Mouse (Mus musculus): ENCODE data around the gene Vmn2r124. TPM values are rescaled to one million over a fixed set of nuclear protein-coding genes. Genes with fewer than 3 reads are reported as not detected.
"Not testable (repeated sequence)": the region's sequence is repeated elsewhere in the genome, so short reads cannot be mapped to it uniquely, and the experiment has no call there.

Gene Vmn2r124
- total RNA-seq (2015; ENCODE audit: low replicate concordance): not detected in 2 replicates
- total RNA-seq (2017; ENCODE audit: low replicate concordance): not detected in 2 replicates

DNA sequence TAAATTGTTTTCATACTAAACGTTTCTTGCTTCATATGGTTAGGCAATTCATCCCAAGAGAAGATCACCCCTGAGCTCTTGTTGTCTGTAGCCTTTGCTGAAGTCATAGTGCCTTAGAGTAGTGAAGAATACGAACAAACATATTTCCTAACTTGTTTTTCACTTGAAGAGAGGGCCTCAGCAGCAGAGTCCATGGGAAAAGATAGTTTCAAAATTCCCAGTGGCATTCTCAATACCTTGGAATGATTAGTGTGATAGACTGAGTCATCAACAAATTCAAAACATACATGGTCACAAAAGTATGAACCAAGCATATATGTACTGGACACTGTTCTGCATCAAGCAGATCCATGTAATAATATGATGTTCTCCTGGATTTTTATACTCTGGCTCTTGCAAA, at the start of gene Vmn2r124:
Vmn2r124 (plus strand) TSS at position 301 of the 400 bp plus-strand sequence.
- no peak for ATAC-seq (replicated peaks; ENCODE audit: low FRiP score, poor library complexity, severe bottlenecking)

DNA sequence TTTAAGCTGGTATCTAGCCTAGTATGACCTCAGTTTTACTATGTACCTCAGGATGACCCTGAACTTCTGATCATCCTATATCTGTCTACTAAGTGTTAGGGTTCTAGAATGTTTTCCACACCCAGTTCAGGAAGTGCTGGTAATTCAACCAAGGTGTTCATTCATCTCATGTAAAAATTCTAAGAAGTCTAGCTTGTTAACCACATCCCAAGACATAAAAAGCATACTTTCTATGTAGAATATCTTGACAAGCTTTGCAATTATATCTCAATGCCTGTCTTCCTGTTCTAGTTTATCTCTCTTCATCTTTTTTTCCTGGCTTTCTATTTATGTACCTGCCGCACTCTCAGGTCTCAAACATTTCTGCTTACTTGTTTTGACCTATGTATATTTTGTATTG, 44.5 kb upstream of the Vmn2r124 start:
- no peak for ATAC-seq (replicated peaks; ENCODE audit: low FRiP score, poor library complexity, severe bottlenecking)

DNA sequence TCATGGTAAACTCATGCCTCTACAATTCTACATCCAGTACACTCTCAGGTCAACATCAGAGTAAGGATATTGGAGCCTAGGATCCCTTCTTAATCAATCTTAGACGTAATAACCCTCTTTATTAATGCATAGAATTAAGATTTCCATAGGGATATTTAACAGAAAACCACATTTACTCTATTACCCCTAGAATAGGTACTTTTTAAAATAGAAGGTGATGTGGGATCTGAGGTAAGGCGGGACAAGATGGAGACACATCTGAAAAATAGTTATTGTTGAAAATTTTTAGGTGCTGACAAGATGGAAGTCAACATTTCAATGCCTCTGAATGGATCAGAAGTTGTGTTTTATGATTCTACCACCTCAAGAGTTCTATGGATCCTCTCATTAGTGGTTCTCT, 27.8 kb upstream of the Vmn2r124 start, which contains the start of gene Fpr-rs4:
Fpr-rs4 (plus strand) TSS at position 301 of the 400 bp plus-strand sequence.
- ATAC-seq (replicated peaks; ENCODE audit: low FRiP score, poor library complexity, severe bottlenecking): no peak

DNA sequence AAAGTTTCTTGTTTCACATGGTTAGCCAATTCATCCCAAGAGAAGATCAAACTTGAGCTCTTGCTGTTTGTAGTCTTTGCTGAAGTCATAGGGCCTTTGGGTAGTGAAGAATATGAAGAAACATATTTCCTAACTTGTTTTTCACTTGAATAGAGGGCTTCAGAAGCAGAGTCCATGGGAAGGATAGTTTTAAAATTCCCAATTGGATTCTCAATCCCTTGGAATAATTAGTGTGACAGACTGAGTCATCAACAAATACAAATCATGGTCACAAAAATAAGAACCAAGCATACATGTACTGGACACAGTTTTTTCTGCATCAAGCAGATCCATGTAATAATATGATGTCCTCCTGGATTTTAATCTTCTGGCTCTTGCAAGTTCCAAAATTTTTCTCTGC, 35.5 kb downstream of the Vmn2r124 start, which contains the start of gene Vmn2r91:
Vmn2r91 (plus strand) TSS at position 301 of the 400 bp plus-strand sequence.
- ATAC-seq (replicated peaks; ENCODE audit: low FRiP score, poor library complexity, severe bottlenecking): not testable (repeated sequence)

DNA sequence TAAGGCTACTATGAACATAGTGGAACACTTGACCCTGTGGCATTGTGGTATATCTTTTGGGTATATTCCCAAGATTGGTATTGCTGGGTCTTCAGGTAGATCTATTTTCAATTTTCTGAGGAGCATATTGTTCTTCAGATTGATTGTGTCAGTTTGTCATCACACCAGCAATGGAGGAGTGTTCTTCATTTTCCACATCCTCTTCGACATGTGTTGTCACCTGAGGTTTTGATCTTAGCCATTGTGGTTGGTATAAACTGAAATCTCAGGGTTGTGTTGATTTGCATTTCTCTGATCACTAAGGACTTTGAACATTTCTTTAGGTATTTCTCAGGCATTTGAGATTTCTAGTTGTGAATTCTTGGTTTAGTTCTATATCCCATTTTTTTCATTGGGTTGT, 46.4 kb downstream of the Vmn2r124 start:
- ATAC-seq (replicated peaks; ENCODE audit: low FRiP score, poor library complexity, severe bottlenecking): not testable (repeated sequence)

DNA sequence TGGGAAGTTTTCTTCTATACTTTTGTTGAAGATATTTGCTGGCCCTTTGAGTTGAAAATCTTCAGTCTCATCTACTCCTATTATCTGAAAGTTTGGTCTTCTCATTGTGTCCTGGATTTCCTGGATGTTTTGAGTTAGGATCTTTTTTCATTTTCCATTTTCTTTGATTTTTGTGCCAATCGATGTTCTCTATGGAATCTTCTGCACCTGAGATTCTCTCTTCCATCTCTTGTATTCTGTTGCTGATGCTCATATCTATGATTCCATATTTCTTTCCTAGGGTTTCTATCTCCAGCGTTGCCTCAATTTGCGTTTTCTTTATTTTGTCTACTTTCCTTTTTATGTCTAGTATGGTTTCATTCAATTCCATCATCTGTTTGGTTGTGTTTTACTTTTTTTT, 53.0 kb downstream of the Vmn2r124 start:
- ATAC-seq (replicated peaks; ENCODE audit: low FRiP score, poor library complexity, severe bottlenecking): not testable (repeated sequence)

Other genes starting within 250 kb of the Vmn2r124 start
- not detected in 2 replicates for gene Spaca6, start 222.3 kb upstream of the Vmn2r124 start, total RNA-seq (2015; ENCODE audit: low replicate concordance)
- not detected in 2 replicates for gene Spaca6, start 222.3 kb upstream of the Vmn2r124 start, total RNA-seq (2017; ENCODE audit: low replicate concordance)
- not detected in 2 replicates for gene Has1, start 194.2 kb upstream of the Vmn2r124 start, total RNA-seq (2015; ENCODE audit: low replicate concordance)
- not detected in 2 replicates for gene Has1, start 194.2 kb upstream of the Vmn2r124 start, total RNA-seq (2017; ENCODE audit: low replicate concordance)
- 5.0 and 13.4 TPM in 2 replicates for gene Fpr1, start 165.5 kb upstream of the Vmn2r124 start, total RNA-seq (2015; ENCODE audit: low replicate concordance)
- gene Fpr1, start 165.5 kb upstream of the Vmn2r124 start, total RNA-seq (2017; ENCODE audit: low replicate concordance): 4.5 and 9.2 TPM in 2 replicates
- 63.3 and 73.2 TPM in 2 replicates for gene Fpr2, start 161.6 kb upstream of the Vmn2r124 start, total RNA-seq (2015; ENCODE audit: low replicate concordance)
- 4.9 and 13.5 TPM in 2 replicates for gene Fpr2, start 161.6 kb upstream of the Vmn2r124 start, total RNA-seq (2017; ENCODE audit: low replicate concordance)
- not detected in 2 replicates for gene Fpr3, start 161.6 kb upstream of the Vmn2r124 start, total RNA-seq (2015; ENCODE audit: low replicate concordance)
- not detected in 2 replicates for gene Fpr3, start 161.6 kb upstream of the Vmn2r124 start, total RNA-seq (2017; ENCODE audit: low replicate concordance)
- not detected in 2 replicates for gene Fpr-rs4, start 27.7 kb upstream of the Vmn2r124 start, total RNA-seq (2015; ENCODE audit: low replicate concordance)
- gene Fpr-rs4, start 27.7 kb upstream of the Vmn2r124 start, total RNA-seq (2017; ENCODE audit: low replicate concordance): not detected in 2 replicates
- not detected in 2 replicates for gene Vmn2r91, start 35.6 kb downstream of the Vmn2r124 start, total RNA-seq (2015; ENCODE audit: low replicate concordance)
- gene Vmn2r91, start 35.6 kb downstream of the Vmn2r124 start, total RNA-seq (2017; ENCODE audit: low replicate concordance): not detected in 2 replicates
- gene Vmn2r92, start 102.5 kb downstream of the Vmn2r124 start, total RNA-seq (2015; ENCODE audit: low replicate concordance): not detected in 2 replicates
- not detected in 2 replicates for gene Vmn2r92, start 102.5 kb downstream of the Vmn2r124 start, total RNA-seq (2017; ENCODE audit: low replicate concordance)
- gene Vmn2r94, start 228.3 kb downstream of the Vmn2r124 start, total RNA-seq (2015; ENCODE audit: low replicate concordance): not detected in 2 replicates
- not detected in 2 replicates for gene Vmn2r94, start 228.3 kb downstream of the Vmn2r124 start, total RNA-seq (2017; ENCODE audit: low replicate concordance)
- gene Vmn2r93, start 248.7 kb downstream of the Vmn2r124 start, total RNA-seq (2015; ENCODE audit: low replicate concordance): not detected in 2 replicates
- gene Vmn2r93, start 248.7 kb downstream of the Vmn2r124 start, total RNA-seq (2017; ENCODE audit: low replicate concordance): not detected in 2 replicates